Mouse (Mus musculus) gastrocnemius, postnatal 25 days (tissue): Measurements from ENCODE around the gene Map3k15. TPM values are rescaled to one million over a fixed set of nuclear protein-coding genes. Genes with fewer than 3 reads are reported as not detected.

Experiments
- DNase-seq: peaks from one replicate; pipeline ENCODE4 v3.0.0; 2022
- total RNA-seq, 2 experiments: library from RNA; stranded (reverse); gene quantifications; 1 replicate in 1 of 2; 2 replicates in 1 of 2; pipeline ENCODE4 v1.2.3; 2021

The Map3k15 gene
- total RNA-seq, 2 experiments from 2014 or later = 0.20 to 0.24 TPM

- no peak for DNase-seq
Observed at GRCm38 (mm10) chrX:160135719-160136118, 147.5 kb downstream of the Map3k15 start.

GRCm38 (mm10) chrX:160136153-160136552 lies 147.9 kb downstream of the Map3k15 start:
- DNase-seq = no peak

DNA sequence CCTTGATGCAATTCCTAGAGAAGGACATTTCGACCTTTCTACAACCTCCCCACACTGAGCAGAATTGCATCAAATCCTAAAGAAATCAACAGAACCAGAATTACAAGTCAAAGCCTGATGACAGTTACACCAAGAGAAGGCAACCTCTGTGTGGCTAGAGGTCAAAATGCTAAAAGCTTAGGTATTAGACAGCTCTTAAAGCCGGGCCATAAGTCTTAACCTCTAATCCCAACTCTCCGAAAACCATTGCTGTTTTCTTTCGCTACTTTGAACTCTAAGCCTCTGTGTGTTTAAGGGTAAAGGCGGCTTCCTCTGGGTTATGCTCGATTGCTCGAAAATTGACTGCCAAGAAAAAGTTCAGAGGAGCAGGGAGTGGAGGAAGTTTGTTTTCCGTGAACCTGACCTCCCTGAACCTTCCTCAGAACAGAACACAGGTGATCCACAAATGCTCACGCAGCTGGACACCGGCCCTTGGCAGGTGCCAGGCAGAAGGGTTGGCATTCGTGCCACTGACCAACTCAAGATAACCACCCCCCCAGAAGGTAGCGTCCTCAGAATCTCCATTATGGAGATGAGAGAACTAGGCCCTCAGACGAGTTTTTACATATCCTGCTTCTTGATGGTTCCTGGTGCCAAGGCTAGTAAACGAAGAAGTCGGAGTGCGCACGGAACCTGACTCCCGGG lies 149.1 kb downstream of the Map3k15 start:
- DNase-seq = no peak

GRCm38 (mm10) chrX:160137861-160138717 lies 149.9 kb downstream of the Map3k15 start, which contains the start of gene Pdha1:
TSS of gene Pdha1 (minus strand) at chrX:160138413.
- DNase-seq = peak; percentile 87

GRCm38 (mm10) chrX:160146806-160147205 lies 158.6 kb downstream of the Map3k15 start:
- DNase-seq = no peak

DNA sequence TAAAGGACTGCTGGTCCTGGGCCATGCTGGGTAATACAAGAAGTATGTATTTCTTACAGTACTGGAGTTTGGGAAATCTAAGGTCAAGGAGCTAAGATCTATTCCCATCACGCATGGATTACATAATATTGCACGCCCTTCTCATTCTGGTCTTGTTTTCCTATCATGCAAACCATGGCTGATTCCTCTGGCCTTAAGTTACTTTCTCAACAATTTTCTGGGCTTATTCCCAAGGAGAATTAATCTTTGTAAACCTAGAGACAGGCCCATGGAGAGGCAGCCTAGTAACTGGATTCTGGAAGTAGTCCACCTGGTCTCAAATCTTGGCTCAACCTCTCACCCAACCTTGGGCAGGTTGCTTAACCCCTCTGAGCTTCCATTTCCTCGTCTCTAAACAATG lies 159.2 kb downstream of the Map3k15 start:
- DNase-seq = no peak

GRCm38 (mm10) chrX:160148859-160149258 lies 160.6 kb downstream of the Map3k15 start:
- DNase-seq = no peak

DNA sequence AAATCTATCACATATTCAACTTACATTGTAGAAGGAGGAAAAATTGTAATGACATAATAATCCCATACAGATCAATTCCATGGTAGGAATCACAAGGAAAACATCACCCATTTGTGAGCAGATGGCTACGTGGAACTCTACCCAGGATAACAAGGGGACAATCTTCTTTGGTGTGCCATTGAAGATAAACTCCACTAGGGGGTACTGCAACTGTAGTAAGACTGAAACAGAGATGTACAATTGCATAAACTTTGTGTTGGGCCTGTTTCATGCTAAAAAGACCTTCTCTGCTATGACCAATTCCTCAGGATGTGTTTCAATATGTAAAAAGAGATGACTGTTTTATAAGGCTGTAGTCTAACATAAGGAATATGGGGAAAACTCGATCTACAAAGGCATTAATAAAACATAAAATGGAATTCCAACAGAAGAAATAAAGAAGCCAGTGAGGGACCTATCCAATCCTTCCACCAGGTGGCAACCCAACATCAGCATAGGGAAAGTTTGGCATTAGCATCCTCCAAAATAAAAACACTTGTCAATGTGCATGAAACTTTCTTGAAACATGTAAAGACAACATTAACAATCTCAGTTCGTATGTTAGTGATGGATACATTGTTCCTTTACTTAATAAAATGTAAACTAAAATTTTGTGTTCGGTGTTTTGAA lies 165.0 kb downstream of the Map3k15 start:
- no peak for DNase-seq

DNA sequence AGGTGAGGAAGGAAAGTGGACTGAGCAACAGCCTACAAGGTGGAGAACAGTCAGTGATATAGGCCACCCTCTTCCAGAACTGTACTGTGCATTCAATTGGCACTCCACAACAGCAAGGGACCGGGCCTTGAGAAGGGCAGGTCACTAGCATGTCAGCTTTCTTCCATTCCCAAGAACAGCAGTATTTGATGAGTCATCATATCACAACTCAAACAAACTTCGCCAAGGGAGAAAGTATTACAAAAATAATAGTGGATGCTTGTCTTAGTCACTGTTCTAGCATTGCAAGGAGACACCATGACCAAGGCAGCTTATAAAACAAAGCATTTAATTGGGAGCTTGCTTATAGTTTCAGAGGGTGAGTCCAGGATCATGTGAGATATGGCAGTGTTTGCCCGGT lies 176.0 kb downstream of the Map3k15 start:
- no peak for DNase-seq

DNA sequence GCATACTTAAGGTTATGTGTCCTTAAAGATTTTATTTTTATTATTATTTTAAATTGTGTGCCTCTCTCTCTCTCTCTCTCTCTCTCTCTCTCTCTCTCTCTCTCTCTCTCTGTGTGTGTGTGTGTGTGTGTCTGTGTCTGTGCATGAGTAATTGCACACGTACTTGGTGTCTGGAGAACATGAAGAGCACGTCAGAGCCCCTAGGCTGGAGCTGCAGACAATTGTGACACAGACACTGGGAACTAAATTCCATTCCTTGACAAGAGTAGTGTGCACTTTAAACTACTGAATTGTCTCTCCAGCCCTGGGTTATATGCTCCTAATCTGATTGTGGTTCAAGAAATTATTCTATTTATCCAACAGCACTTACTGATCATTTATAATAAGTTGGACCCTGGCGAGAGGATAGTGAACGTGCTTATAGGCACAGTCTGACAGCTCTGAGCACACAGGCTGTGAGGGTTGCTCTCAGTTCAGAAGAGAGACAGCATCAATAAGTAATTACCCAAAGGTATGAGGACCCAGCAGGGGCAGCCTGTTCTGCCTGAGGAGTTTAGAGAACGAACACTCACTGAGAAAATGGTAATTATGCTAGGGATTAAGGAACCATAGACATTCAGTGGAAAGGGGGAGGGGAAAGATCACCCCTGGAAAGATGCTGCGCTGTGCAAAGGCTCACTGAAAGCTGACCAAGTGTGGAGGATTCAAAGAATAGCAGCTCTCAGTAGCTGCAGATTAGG lies 178.2 kb downstream of the Map3k15 start:
- no peak for DNase-seq

- no peak for DNase-seq
Observed at GRCm38 (mm10) chrX:160170150-160170549, 181.9 kb downstream of the Map3k15 start.

Other genes starting within 250 kb of the Map3k15 start
- gene Pdha1, start 150.0 kb downstream of the Map3k15 start, total RNA-seq = 100 to 1,000 TPM; 569 to 672 TPM